ENCODE assay signal across 27 mouse cellular contexts in genomic region chr1:71970771-71971170, GRCm38 (mm10).
"Had no signal": no experiment of that assay in that cellular context is flagged by ENCODE, and none has a peak within 500 bp of the region (broad histone marks: within the 10 kb centered on the region; RNA-seq: fewer than 3 reads in every experiment).

No protein-coding gene starts in this region.

- H3K4me2 ChIP-seq: heart, embryonic 11.5 days; heart, embryonic 13.5 days; heart, embryonic 15.5 days; hindbrain, embryonic 12.5 days; hindbrain, embryonic 14.5 days; intestine, embryonic 15.5 days; kidney, embryonic 15.5 days; limb, embryonic 13.5 days; limb, embryonic 15.5 days; liver, embryonic 12.5 days had no signal

- H3K27me3 ChIP-seq: heart, embryonic 13.5 days; heart, embryonic 15.5 days; hindbrain, embryonic 12.5 days; intestine, embryonic 15.5 days; kidney, embryonic 15.5 days; limb, embryonic 13.5 days; limb, embryonic 15.5 days; liver, embryonic 12.5 days had no signal

- H3K4me1 ChIP-seq: heart, embryonic 13.5 days; heart, embryonic 15.5 days; hindbrain, embryonic 12.5 days; intestine, embryonic 15.5 days; kidney, embryonic 15.5 days; limb, embryonic 13.5 days; limb, embryonic 15.5 days; liver, embryonic 12.5 days had no signal

- H3K27ac ChIP-seq: heart, embryonic 13.5 days; heart, embryonic 15.5 days; hindbrain, embryonic 12.5 days; hindbrain, embryonic 14.5 days; intestine, embryonic 15.5 days; kidney, embryonic 15.5 days; limb, embryonic 13.5 days; limb, embryonic 15.5 days; liver, embryonic 12.5 days; liver, embryonic 14.5 days had no signal

- DNase-seq: gastrocnemius, adult 2 months; gastrocnemius, postnatal 14 days; gastrocnemius, postnatal 36 days; heart, adult 18-20 months; heart, postnatal 14 days; heart, postnatal 36 days; kidney, adult 18-20 months; kidney, adult 9 months; kidney, postnatal 14 days; kidney, postnatal 36 days; layer of hippocampus, adult 9-11 months; layer of hippocampus, postnatal 36 days; left cerebral cortex, postnatal 4 days had no signal

- H3K9me3 ChIP-seq: heart, embryonic 13.5 days; heart, embryonic 15.5 days; hindbrain, embryonic 12.5 days; intestine, embryonic 15.5 days; kidney, embryonic 15.5 days; limb, embryonic 13.5 days; limb, embryonic 15.5 days; liver, embryonic 12.5 days had no signal

- H3K36me3 ChIP-seq: heart, embryonic 13.5 days; heart, embryonic 15.5 days; hindbrain, embryonic 12.5 days; intestine, embryonic 15.5 days; kidney, embryonic 15.5 days; limb, embryonic 13.5 days; limb, embryonic 15.5 days; liver, embryonic 12.5 days had no signal

- ATAC-seq: hindbrain, embryonic 16.5 days; inflammation-experienced regulatory T-cells, adult 6 months; intestine, embryonic 15.5 days; intestine, postnatal 0 days; liver, embryonic 12.5 days had no signal

- H3K4me3 ChIP-seq: gastrocnemius, adult 2 months; heart, embryonic 13.5 days; heart, embryonic 15.5 days; hindbrain, embryonic 12.5 days; intestine, embryonic 15.5 days; kidney, embryonic 15.5 days; limb, embryonic 13.5 days; limb, embryonic 15.5 days; liver, embryonic 12.5 days had no signal

- H3K9ac ChIP-seq: heart, embryonic 13.5 days; heart, embryonic 15.5 days; hindbrain, embryonic 12.5 days; hindbrain, embryonic 14.5 days; intestine, embryonic 15.5 days; kidney, embryonic 15.5 days; limb, embryonic 13.5 days; limb, embryonic 15.5 days; liver, embryonic 12.5 days; liver, embryonic 14.5 days had no signal
